Mouse (Mus musculus) lung, embryonic 15.5 days (tissue): ENCODE data around the gene Entpd3. TPM values are rescaled to one million over a fixed set of nuclear protein-coding genes. Genes with fewer than 3 reads are reported as not detected.

Experiments used
- ATAC-seq: fragments of 200-750 bp; cut with Nextera tagmentation; 2 replicates; pipeline ENCODE4 v1.8.0; 2017; ENCODE audit warnings: moderate number of reproducible peaks, borderline replicate concordance; ENCODE audit not compliant: low FRiP score, low TSS enrichment; ENCODE audit errors: extremely low read depth
- H3K27ac ChIP-seq: fragments of 300-500 bp; sonication (generic); 2 replicates; pipeline ENCODE4 v1.5.1; 2015; ENCODE audit warnings: moderate library complexity, mild to moderate bottlenecking, inconsistent platforms
- H3K27me3 ChIP-seq: fragments of 300-500 bp; sonication (generic); 2 replicates; pipeline ENCODE4 v1.6.1; 2015; ENCODE audit warnings: inconsistent platforms
- H3K36me3 ChIP-seq: fragments of 300-500 bp; sonication (generic); 2 replicates; pipeline ENCODE4 v1.6.1; 2015; ENCODE audit warnings: inconsistent platforms
- H3K4me1 ChIP-seq: fragments of 300-500 bp; sonication (generic); 2 replicates; pipeline ENCODE4 v1.6.1; 2015; ENCODE audit warnings: inconsistent platforms
- H3K4me2 ChIP-seq: fragments of 300-500 bp; sonication (generic); 2 replicates; pipeline ENCODE4 v1.6.1; 2015; ENCODE audit warnings: inconsistent platforms, mild to moderate bottlenecking, moderate library complexity
- H3K4me3 ChIP-seq: fragments of 300-500 bp; sonication (generic); 2 replicates; pipeline ENCODE4 v1.5.1; 2015; ENCODE audit warnings: mild to moderate bottlenecking, inconsistent platforms
- H3K9ac ChIP-seq: fragments of 300-500 bp; sonication (generic); 2 replicates; pipeline ENCODE4 v1.6.1; 2015; ENCODE audit warnings: inconsistent platforms
- H3K9me3 ChIP-seq: fragments of 300-500 bp; sonication (generic); 2 replicates; pipeline ENCODE4 v1.6.1; 2016; ENCODE audit warnings: inconsistent platforms
- WGBS: fragments of 180-500 bp; shearing (Covaris S2); methylation state at CpG from one replicate; pipeline ENCODE4 v1.1.7; 2015; 5-methylcytosine and 5-hydroxymethylcytosine counted together
- polyA plus RNA-seq: library from polyadenylated mRNA; unstranded; fragments of >200 nt; fragmentation: Nextera tagmentation; extraction: Ambion mirVana; gene quantifications from 2 replicates; pipeline ENCODE4 v1.2.1, GENCODE M21; 2015

Entpd3 gene
- polyA plus RNA-seq, 1 experiment from 2014 or later = 10.6 TPM

DNA sequence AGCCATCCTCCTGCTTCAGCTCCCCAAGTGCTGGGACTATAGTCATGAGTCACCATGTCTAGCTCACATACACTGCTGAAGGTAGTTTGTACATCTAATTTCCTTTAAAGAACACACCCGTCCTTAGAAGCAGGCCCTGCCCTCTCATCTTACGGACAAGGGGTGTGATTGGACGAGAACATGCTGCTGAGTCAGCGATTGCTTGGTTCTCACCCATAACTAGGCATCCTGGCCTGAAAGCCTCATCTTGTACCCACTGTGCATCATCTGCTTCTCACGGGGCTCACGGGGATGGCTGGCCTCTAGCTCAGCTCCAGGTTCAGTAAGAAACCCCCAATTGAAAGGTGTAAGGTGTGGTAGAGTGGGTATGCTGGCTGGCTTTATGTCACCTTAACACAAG lies 74.4 kb downstream of the Entpd3 start:
- WGBS = 80% methylated on average over 6 of the region's 6 CpGs
- Histone ChIP-seq H3K27me3 (no peaks in the 10 kb centered on the region), H3K4me3 (no peak overlapping the region), H3K9ac (no peak overlapping the region), H3K27ac (no peak overlapping the region), H3K4me1 (no peaks in the 10 kb centered on the region), H3K4me2 (no peak overlapping the region), H3K36me3 (no peaks in the 10 kb centered on the region), H3K9me3 (no peaks in the 10 kb centered on the region)
- ATAC-seq = no peak

Other genes starting within 250 kb of the Entpd3 start
- 0.29 and 0.31 TPM in 2 replicates for gene Myrip, start 238.3 kb upstream of the Entpd3 start, polyA plus RNA-seq
- gene Eif1b, start 47.6 kb upstream of the Entpd3 start, polyA plus RNA-seq = 166 and 172 TPM in 2 replicates
- gene Rpl14, start 31.6 kb downstream of the Entpd3 start, polyA plus RNA-seq = 695 and 737 TPM in 2 replicates